Mouse (Mus musculus) embryonic facial prominence, embryonic 11.5 days (tissue): ENCODE data around the gene Kcnj12. TPM values are rescaled to one million over a fixed set of nuclear protein-coding genes. Genes with fewer than 3 reads are reported as not detected.

Experiments
- ATAC-seq: fragments of 200-750 bp; cut with Nextera tagmentation; replicated peaks from 2 replicates; pipeline ENCODE4 v1.8.0; 2017; ENCODE audit warnings: low read depth; ENCODE audit not compliant: insufficient number of reproducible peaks, low FRiP score, low TSS enrichment
- DNase-seq: peaks from one replicate; pipeline ENCODE4 v3.0.0-alpha.2; 2015; ENCODE audit warnings: low spot score
- H3K27ac ChIP-seq: fragments of 300-500 bp; sonication (generic); replicated peaks from 2 replicates; pipeline ENCODE4 v1.5.1; 2014; ENCODE audit warnings: mild to moderate bottlenecking, low read depth, low read length, control low read depth
- H3K27me3 ChIP-seq: fragments of 300-500 bp; sonication (generic); 2 replicates; pipeline ENCODE4 v1.6.1; 2014; ENCODE audit warnings: mild to moderate bottlenecking, low read length, moderate library complexity, mixed read lengths; ENCODE audit not compliant: control insufficient read depth, insufficient read depth
- H3K36me3 ChIP-seq: fragments of 300-500 bp; sonication (generic); replicated peaks from 2 replicates; pipeline ENCODE4 v1.6.1; 2014; ENCODE audit warnings: low read depth, mild to moderate bottlenecking, low read length, moderate library complexity, mixed read lengths; ENCODE audit not compliant: control insufficient read depth, insufficient read depth
- H3K4me1 ChIP-seq: fragments of 300-500 bp; sonication (generic); 2 replicates; pipeline ENCODE4 v1.6.1; 2014; ENCODE audit warnings: low read length, mixed read lengths; ENCODE audit not compliant: control insufficient read depth, insufficient read depth
- H3K4me2 ChIP-seq: fragments of 300-500 bp; sonication (generic); 2 replicates; pipeline ENCODE4 v1.6.1; 2014; ENCODE audit warnings: low read depth, mild to moderate bottlenecking, control low read depth, low read length, moderate library complexity
- H3K4me3 ChIP-seq: fragments of 300-500 bp; sonication (generic); 2 replicates; pipeline ENCODE4 v1.5.1; 2014; ENCODE audit warnings: low read depth, low read length, control low read depth
- H3K9ac ChIP-seq: fragments of 300-500 bp; sonication (generic); replicated peaks from 2 replicates; pipeline ENCODE4 v1.6.1; 2014; ENCODE audit warnings: mild to moderate bottlenecking, control low read depth, low read length
- H3K9me3 ChIP-seq: fragments of 300-500 bp; sonication (generic); replicated peaks from 2 replicates; pipeline ENCODE4 v1.6.1; 2016; ENCODE audit warnings: mild to moderate bottlenecking, low read length, inconsistent platforms, mixed read lengths; ENCODE audit not compliant: control insufficient read depth
- WGBS: fragments of 180-500 bp; shearing (Covaris S2); extraction: QIAGEN DNeasy Blood & Tissue Kit; methylation state at CpG from one replicate; pipeline ENCODE4 v1.1.7; 2014; 5-methylcytosine and 5-hydroxymethylcytosine counted together
- polyA plus RNA-seq: library from polyadenylated mRNA; unstranded; fragments of >200 nt; fragmentation: Nextera tagmentation; extraction: Ambion mirVana; gene quantifications from 2 replicates; pipeline ENCODE4 v1.2.1, GENCODE M21; 2014

Gene Kcnj12
- polyA plus RNA-seq, 1 experiment from 2014 or later: 2.4 TPM

DNA sequence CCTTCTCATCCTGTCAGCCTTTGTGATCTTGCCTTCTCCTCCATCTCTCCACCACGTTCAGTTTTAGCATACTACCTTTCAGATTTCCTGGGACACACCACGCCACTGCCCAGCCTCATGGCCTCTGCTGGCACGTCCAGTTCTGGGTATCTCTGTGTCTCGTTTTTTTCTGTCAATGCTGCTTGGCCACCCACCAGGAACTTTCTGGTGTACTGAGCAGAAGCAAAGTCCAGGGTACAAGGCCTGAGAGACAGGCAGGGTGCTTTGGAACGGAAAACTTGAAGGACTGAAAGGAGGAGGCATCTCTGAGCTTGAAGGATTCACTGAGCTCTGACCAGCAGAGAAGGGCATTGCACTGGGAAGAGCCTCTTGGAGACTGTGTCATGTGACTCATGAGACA lies 25.1 kb downstream of the Kcnj12 start:
- DNase-seq (no peak), ATAC-seq (no peak)
- WGBS: 81% methylated on average over 5 of the region's 5 CpGs
- no peaks in the 10 kb centered on the region; the same call in 1 of the 2 replicates for H3K4me1 ChIP-seq
- no peaks in the 10 kb centered on the region for H3K9me3 ChIP-seq
- H3K4me3 ChIP-seq: no peak overlapping the region
- no peak overlapping the region for H3K4me2 ChIP-seq
- H3K27me3 ChIP-seq: no peaks in the 10 kb centered on the region
- H3K27ac ChIP-seq: no peak overlapping the region
- H3K36me3 ChIP-seq: no peaks in the 10 kb centered on the region
- no peak overlapping the region for H3K9ac ChIP-seq

DNA sequence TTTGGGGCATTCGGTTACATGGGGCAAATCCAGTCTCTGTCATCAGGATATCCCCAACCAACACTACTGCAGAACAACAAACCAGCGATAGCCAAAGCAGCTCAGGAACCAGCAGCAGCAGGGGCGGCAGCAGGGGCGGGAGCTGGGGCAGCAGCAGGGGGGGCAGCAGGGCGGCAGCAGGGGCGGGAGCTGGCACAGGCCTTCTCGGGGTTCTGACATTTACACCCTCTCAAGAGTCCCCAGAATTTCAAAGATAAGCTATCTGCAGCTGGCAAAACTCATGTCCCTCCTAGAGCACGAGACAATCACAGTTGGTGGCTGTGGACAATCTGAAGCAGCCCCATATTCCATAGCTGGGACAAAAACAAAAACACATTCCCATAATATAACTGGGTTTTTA lies 28.8 kb downstream of the Kcnj12 start:
- Histone ChIP-seq H3K9me3 (no peaks in the 10 kb centered on the region), H3K4me2 (no peak overlapping the region), H3K9ac (no peak overlapping the region), H3K27ac (no peak overlapping the region), H3K4me3 (no peak overlapping the region), H3K36me3 (no peaks in the 10 kb centered on the region), H3K27me3 (no peaks in the 10 kb centered on the region), H3K4me1 (no peaks in the 10 kb centered on the region; the same call in 1 of the 2 replicates)
- WGBS: 51% methylated on average over 8 of the region's 8 CpGs
- DNase-seq (no peak), ATAC-seq (no peak)

DNA sequence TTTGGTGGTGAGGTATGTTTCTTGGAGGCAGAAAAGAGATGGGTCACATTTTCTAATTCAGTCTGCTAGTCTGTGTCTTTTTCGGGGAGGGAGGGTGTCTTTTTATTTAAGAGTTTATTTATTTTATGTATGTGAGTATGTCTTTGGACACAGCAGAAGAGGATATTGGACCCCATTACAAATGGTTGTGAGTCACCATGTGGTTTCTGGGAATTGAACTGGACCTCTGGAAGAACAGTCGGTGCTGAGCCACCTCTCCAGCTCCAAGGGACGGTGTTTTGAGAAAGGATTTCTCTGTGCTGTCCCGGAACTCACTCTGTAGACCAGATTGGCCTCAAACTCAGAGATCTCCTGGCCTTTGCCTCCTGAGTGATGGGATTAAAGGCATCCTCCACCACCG lies 34.5 kb downstream of the Kcnj12 start:
- no peaks in the 10 kb centered on the region for H3K36me3 ChIP-seq
- no peak overlapping the region for H3K4me2 ChIP-seq
- H3K27ac ChIP-seq: no peak overlapping the region
- no peak for DNase-seq
- no peaks in the 10 kb centered on the region for H3K9me3 ChIP-seq
- ATAC-seq: no peak
- no peaks in the 10 kb centered on the region for H3K4me1 ChIP-seq
- H3K9ac ChIP-seq: no peak overlapping the region
- H3K4me3 ChIP-seq: no peak overlapping the region
- 66% methylated on average over 5 of the region's 5 CpGs for WGBS
- no peaks in the 10 kb centered on the region for H3K27me3 ChIP-seq

DNA sequence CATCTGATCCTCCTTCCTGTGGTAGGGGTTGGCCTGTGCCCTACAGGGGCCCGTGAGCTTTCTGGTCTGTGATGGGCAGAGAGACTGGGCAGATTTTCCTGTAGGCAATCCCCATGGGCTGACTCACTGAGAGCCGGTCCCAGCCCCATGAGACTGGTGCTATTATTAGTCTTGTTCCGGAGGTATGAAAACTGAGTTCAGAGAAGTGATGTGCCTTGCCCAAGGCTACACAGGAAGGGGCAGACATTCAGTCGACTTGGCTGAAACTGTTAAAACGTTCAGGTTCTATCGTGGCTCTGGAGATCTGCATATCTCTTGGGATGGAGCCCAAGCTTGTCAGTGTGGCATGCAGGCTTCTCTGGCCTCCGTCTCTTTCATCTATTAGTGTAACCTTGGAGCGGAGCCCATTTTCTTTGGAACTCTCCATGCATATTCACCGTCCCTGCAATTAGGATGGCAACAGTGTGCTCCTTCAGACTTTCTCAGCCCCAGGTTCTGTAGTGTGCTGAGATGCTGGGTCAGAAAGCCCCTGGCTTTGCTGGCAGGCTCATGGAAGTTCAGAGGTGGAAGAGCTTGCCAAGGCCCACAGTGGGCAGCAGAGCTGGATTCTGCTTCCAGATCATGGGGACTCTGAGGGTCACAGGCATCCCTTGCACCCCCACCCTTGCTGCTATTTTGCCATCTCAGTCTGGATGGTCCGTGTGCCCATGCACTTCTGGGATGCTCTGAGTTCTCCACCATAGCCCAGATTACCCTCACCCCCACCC lies 37.5 kb downstream of the Kcnj12 start:
- WGBS: 70% methylated on average over 10 of the region's 10 CpGs
- no peak overlapping the region for H3K9ac ChIP-seq
- H3K9me3 ChIP-seq: no peaks in the 10 kb centered on the region
- no peak overlapping the region for H3K4me2 ChIP-seq
- ATAC-seq: no peak
- H3K27me3 ChIP-seq: no peaks in the 10 kb centered on the region
- H3K27ac ChIP-seq: no peak overlapping the region
- no peak overlapping the region for H3K4me3 ChIP-seq
- H3K36me3 ChIP-seq: no peaks in the 10 kb centered on the region
- no peaks in the 10 kb centered on the region for H3K4me1 ChIP-seq
- no peak for DNase-seq

DNA sequence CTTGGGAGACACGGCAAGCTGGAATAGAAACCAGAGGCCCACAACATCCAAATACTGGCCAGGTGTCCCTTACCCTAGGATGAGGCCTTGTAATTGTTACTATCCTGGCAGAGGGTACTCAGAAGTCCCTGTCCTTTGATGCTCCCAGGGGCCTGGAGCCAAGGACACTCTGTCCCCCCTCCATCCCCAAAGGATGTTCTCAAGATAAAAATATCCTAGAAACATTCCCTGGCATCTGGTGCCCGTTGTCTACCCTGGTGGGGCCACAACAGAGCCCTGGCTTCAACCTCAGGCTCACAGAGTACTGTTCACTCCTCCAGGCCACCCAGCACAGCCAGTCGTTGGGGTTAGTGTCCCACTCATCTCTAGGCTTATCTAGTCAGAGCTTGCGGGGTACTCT lies 38.3 kb downstream of the Kcnj12 start:
- Histone ChIP-seq H3K4me3 (no peak overlapping the region), H3K4me2 (no peak overlapping the region), H3K9me3 (no peaks in the 10 kb centered on the region), H3K27ac (no peak overlapping the region), H3K9ac (no peak overlapping the region), H3K27me3 (no peaks in the 10 kb centered on the region), H3K4me1 (no peaks in the 10 kb centered on the region), H3K36me3 (no peaks in the 10 kb centered on the region)
- 85% methylated on average over 4 of the region's 4 CpGs for WGBS
- DNase-seq (no peak), ATAC-seq (no peak)

DNA sequence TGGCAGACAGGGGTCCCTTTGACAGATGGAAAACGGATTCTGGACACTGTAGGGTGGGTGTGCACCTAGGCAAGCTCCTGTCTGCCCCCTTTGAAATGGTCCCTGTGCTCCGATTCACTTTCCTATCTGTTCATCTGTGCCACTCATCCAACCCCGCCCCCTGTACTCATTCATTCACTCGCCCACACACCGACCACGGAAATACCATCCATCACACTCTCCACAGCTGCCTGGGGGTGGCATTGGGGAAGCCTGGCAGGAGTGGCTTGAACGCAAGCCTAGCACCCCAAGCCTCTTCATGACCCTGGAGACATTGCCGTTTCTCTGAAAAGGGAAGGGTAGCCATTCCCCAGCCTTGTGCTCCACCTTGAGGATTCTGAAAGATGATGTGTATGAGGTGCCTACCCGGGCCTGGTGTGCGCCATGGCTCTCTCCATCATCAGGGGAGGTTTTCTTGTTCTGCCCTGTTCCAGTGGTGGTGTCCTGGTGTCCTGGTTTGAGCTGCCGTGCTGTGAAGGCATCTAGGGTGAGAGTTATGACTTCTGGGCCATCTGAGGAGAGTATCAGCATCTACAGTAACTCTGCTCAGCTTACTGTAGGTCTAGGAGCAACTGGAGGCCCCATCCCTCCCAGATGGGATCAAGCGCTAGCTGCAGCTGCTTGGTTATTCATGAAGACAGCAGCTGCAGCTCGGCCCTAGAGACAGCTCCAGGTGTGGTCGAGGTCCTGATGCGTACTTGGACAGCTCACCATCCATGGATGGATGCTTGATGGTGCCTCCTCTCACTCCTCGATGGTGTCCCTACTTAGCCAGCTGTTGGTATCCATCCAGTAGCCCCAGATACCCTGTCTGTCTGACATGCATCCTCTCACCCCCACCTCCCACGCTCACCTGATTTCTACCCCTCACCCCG lies 40.4 kb downstream of the Kcnj12 start:
- no peak overlapping the region for H3K4me3 ChIP-seq
- H3K9me3 ChIP-seq: no peaks in the 10 kb centered on the region
- H3K9ac ChIP-seq: no peak overlapping the region
- no peak overlapping the region for H3K4me2 ChIP-seq
- H3K4me1 ChIP-seq: no peaks in the 10 kb centered on the region
- no peak overlapping the region for H3K27ac ChIP-seq
- ATAC-seq (no peak), DNase-seq (no peak)
- H3K36me3 ChIP-seq: no peaks in the 10 kb centered on the region
- 84% methylated on average over 18 of the region's 18 CpGs for WGBS
- no peaks in the 10 kb centered on the region for H3K27me3 ChIP-seq

DNA sequence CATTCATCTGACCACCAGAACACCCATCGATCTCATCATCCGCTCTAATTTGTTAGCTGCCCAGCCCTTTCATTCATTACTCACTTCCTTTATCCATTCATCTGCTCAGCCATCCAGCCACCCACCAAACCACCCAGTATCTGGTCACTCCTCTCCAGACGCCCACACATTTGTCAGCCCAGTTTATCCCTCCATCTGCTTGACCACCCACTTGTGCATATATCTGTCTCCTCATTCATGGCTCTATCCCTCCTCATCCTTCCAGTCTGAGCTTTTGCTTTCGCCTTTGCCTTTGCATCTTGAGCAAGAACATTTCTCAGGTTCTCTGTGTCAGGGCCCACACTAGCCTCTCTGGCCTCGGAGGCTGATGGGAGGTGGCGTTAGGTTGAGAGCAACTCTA lies 41.1 kb downstream of the Kcnj12 start:
- H3K4me2 ChIP-seq: no peak overlapping the region
- H3K27ac ChIP-seq: no peak overlapping the region
- ATAC-seq: no peak
- no peaks in the 10 kb centered on the region for H3K27me3 ChIP-seq
- H3K9me3 ChIP-seq: no peaks in the 10 kb centered on the region
- H3K36me3 ChIP-seq: no peaks in the 10 kb centered on the region
- DNase-seq: no peak
- 86% methylated on average over 6 of the region's 6 CpGs for WGBS
- H3K9ac ChIP-seq: no peak overlapping the region
- no peak overlapping the region for H3K4me3 ChIP-seq
- H3K4me1 ChIP-seq: no peaks in the 10 kb centered on the region

DNA sequence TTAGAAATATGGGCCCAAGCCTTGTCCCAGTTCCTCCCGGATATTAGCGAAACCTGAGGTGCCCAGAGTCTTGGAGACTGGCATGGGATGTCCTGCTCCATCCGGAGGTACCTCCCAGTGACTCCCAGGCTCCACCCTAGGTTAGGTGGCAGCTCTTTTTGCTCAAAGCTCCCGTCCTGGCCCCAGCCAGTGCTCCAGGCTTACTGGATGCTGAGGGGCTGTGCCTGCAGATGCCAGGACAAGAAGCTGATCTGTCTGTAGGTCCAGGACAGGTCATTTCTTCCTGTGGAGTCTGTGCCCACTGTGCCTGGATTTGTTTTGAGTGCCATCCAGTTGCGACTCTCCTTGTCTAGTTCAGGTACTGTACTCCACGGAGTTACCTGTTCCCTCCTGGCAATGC lies 43.3 kb downstream of the Kcnj12 start:
- Histone ChIP-seq H3K9ac (no peak overlapping the region), H3K4me3 (no peak overlapping the region), H3K27ac (no peak overlapping the region), H3K9me3 (no peaks in the 10 kb centered on the region), H3K4me2 (no peak overlapping the region), H3K27me3 (no peaks in the 10 kb centered on the region), H3K4me1 (no peaks in the 10 kb centered on the region), H3K36me3 (no peaks in the 10 kb centered on the region)
- DNase-seq: no peak
- 79% methylated on average over 6 of the region's 6 CpGs for WGBS
- ATAC-seq: no peak
